Mouse (Mus musculus) fibroblast of lung, adult 2 months (primary cell): Measurements from ENCODE around the gene Mad2l1.
A peak's percentile ranks its signal among the peaks of the same experiment; 100 is the strongest.

Experiments used
- DNase-seq: peaks from one replicate; pipeline ENCODE4 v3.0.0-alpha.2; 2011; ENCODE audit warnings: low read depth

Mad2l1 gene

GRCm38 (mm10) chr6:66535028-66535862, at the start of gene Mad2l1:
Gene Mad2l1, plus strand, starts transcription at chr6:66535390.
- DNase-seq, result peak; percentile 98

- DNase-seq, result no peak
Observed at GRCm38 (mm10) chr6:66493685-66494084, 41.5 kb upstream of the Mad2l1 start.

DNA sequence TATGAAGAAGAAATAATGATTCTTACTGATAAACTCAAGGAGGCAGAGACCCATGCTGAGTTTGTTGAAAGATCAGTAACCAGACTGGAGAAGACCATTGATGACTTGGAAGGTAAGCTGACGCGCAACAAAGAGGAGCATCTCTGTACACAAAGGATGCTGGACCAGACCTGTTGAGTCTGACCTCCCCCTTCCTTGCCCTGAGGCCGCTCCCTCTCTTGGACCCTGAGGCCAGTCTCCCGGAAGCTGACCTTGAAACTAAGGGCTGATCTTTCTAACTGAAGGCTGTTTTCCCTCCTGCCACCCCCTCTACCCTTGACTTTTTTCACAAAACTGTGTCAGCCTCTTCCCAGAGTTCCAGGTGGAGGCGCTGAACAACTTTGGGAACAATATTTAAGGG, 18.8 kb upstream of the Mad2l1 start:
- no peak for DNase-seq

- no peak for DNase-seq
Observed at GRCm38 (mm10) chr6:66528386-66528785, 6.8 kb upstream of the Mad2l1 start.

DNA sequence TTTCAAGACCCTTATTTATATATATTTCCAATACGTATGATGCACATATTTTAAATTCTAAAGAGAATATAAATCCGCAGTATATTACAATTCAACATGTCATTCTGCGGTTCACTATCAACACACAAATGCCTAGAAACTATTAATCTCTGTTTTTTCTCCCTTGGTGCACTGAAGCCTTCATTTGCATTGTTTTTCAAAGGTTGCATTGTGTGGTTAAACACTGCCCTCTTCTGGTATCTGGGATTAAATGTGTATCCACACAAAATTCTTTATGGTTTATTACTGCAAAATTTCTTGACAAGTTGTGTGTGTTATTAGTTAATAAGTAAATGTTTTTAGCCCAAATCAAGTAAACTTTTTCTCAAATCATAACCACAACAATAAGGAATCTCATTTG, 1.9 kb upstream of the Mad2l1 start:
- peak; percentile 10 for DNase-seq

- DNase-seq, result no peak
Observed at GRCm38 (mm10) chr6:66534366-66534941, 736 bp upstream of the Mad2l1 start.

GRCm38 (mm10) chr6:66535966-66536365, 776 bp downstream of the Mad2l1 start:
- DNase-seq, result no peak

- DNase-seq, result no peak
Observed at GRCm38 (mm10) chr6:66559996-66560395, 24.8 kb downstream of the Mad2l1 start, which contains the start of gene Vmn1r32. Gene Vmn1r32, minus strand, starts transcription at chr6:66560096.

GRCm38 (mm10) chr6:66595804-66596203, 60.6 kb downstream of the Mad2l1 start:
- DNase-seq, result no peak
